Mouse (Mus musculus): Measurements from ENCODE around the gene Pde11a. TPM values are rescaled to one million over a fixed set of nuclear protein-coding genes. Genes with fewer than 3 reads are reported as not detected.

Gene Pde11a
- polyA plus RNA-seq, 1 experiment from 2014 or later: 1.1 TPM

- H3K27me3 ChIP-seq (ENCODE audit: control insufficient read depth, insufficient read depth, low read length): no peaks in the 10 kb centered on the region
- no peak overlapping the region for H3K4me2 ChIP-seq (replicated peaks; ENCODE audit: low read depth, low read length)
- H3K9me3 ChIP-seq (ENCODE audit: control insufficient read depth, low read length): no peaks in the 10 kb centered on the region
- H3K4me3 ChIP-seq (ENCODE audit: low read length): no peak overlapping the region
- H3K36me3 ChIP-seq (ENCODE audit: control insufficient read depth, insufficient read depth, low read length): no peaks in the 10 kb centered on the region
- no peak for ATAC-seq (ENCODE audit: low FRiP score, low TSS enrichment)
- peak overlapping the region; percentile 76 for H3K27ac ChIP-seq (ENCODE audit: low read depth, low read length)
- no peak overlapping the region for H3K9ac ChIP-seq (ENCODE audit: low read depth, low read length)
- H3K4me1 ChIP-seq (ENCODE audit: control insufficient read depth, insufficient read depth, low read length): peaks cover 33% of the 10 kb centered on the region
- 52% methylated on average over 8 of the region's 8 CpGs for WGBS
Measured at GRCm38 (mm10) chr2:76097284-76097683, 241.3 kb downstream of the Pde11a start.

GRCm38 (mm10) chr2:76095861-76096260 lies 242.7 kb downstream of the Pde11a start:
- Histone ChIP-seq H3K36me3 (ENCODE audit: control insufficient read depth, insufficient read depth, low read length) (no peaks in the 10 kb centered on the region), H3K9me3 (ENCODE audit: control insufficient read depth, low read length) (no peaks in the 10 kb centered on the region), H3K27ac (ENCODE audit: low read depth, low read length) (no peak overlapping the region), H3K4me3 (ENCODE audit: low read length) (no peak overlapping the region), H3K4me1 (ENCODE audit: control insufficient read depth, insufficient read depth, low read length) (peaks cover 28% of the 10 kb centered on the region), H3K27me3 (ENCODE audit: control insufficient read depth, insufficient read depth, low read length) (no peaks in the 10 kb centered on the region), H3K4me2 (replicated peaks; ENCODE audit: low read depth, low read length) (no peak overlapping the region), H3K9ac (ENCODE audit: low read depth, low read length) (no peak overlapping the region)
- no peak for ATAC-seq (ENCODE audit: low FRiP score, low TSS enrichment)
- 92% methylated on average over 5 of the region's 5 CpGs for WGBS

GRCm38 (mm10) chr2:76090506-76090905 lies 248.1 kb downstream of the Pde11a start:
- Histone ChIP-seq H3K4me1 (ENCODE audit: control insufficient read depth, insufficient read depth, low read length) (no peaks in the 10 kb centered on the region), H3K4me3 (ENCODE audit: low read length) (no peak overlapping the region), H3K9ac (ENCODE audit: low read depth, low read length) (no peak overlapping the region), H3K27me3 (ENCODE audit: control insufficient read depth, insufficient read depth, low read length) (no peaks in the 10 kb centered on the region), H3K4me2 (replicated peaks; ENCODE audit: low read depth, low read length) (no peak overlapping the region), H3K36me3 (ENCODE audit: control insufficient read depth, insufficient read depth, low read length) (no peaks in the 10 kb centered on the region), H3K27ac (ENCODE audit: low read depth, low read length) (no peak overlapping the region), H3K9me3 (ENCODE audit: control insufficient read depth, low read length) (no peaks in the 10 kb centered on the region)
- no peak for ATAC-seq (ENCODE audit: low FRiP score, low TSS enrichment)

GRCm38 (mm10) chr2:76088844-76089243 lies 249.7 kb downstream of the Pde11a start:
- Histone ChIP-seq H3K36me3 (ENCODE audit: control insufficient read depth, insufficient read depth, low read length) (no peaks in the 10 kb centered on the region), H3K27me3 (ENCODE audit: control insufficient read depth, insufficient read depth, low read length) (no peaks in the 10 kb centered on the region), H3K9me3 (ENCODE audit: control insufficient read depth, low read length) (no peaks in the 10 kb centered on the region), H3K27ac (ENCODE audit: low read depth, low read length) (0 out of 2 replicates have a peak overlapping the region, but pooled peaks have one; percentile 24), H3K4me1 (ENCODE audit: control insufficient read depth, insufficient read depth, low read length) (no peaks in the 10 kb centered on the region), H3K4me2 (replicated peaks; ENCODE audit: low read depth, low read length) (no peak overlapping the region), H3K9ac (ENCODE audit: low read depth, low read length) (no peak overlapping the region), H3K4me3 (ENCODE audit: low read length) (no peak overlapping the region)
- ATAC-seq (ENCODE audit: low FRiP score, low TSS enrichment): no peak
- 63% methylated on average over 4 of the region's 4 CpGs for WGBS

GRCm38 (mm10) chr2:76088413-76088812 lies 250.2 kb downstream of the Pde11a start:
- H3K4me3 ChIP-seq (ENCODE audit: low read length): no peak overlapping the region
- H3K27me3 ChIP-seq (ENCODE audit: control insufficient read depth, insufficient read depth, low read length): no peaks in the 10 kb centered on the region
- no peaks in the 10 kb centered on the region for H3K9me3 ChIP-seq (ENCODE audit: control insufficient read depth, low read length)
- H3K36me3 ChIP-seq (ENCODE audit: control insufficient read depth, insufficient read depth, low read length): no peaks in the 10 kb centered on the region
- 0 out of 2 replicates have a peak overlapping the region, but pooled peaks have one; percentile 24 for H3K27ac ChIP-seq (ENCODE audit: low read depth, low read length)
- H3K9ac ChIP-seq (ENCODE audit: low read depth, low read length): no peak overlapping the region
- no peak for ATAC-seq (ENCODE audit: low FRiP score, low TSS enrichment)
- no peak overlapping the region for H3K4me2 ChIP-seq (replicated peaks; ENCODE audit: low read depth, low read length)
- H3K4me1 ChIP-seq (ENCODE audit: control insufficient read depth, insufficient read depth, low read length): no peaks in the 10 kb centered on the region
- WGBS: 62% methylated on average over 5 of the region's 5 CpGs

- no peak for ATAC-seq (ENCODE audit: low FRiP score, low TSS enrichment)
Measured at GRCm38 (mm10) chr2:76087170-76087569, 251.4 kb downstream of the Pde11a start.

GRCm38 (mm10) chr2:76084982-76085381 lies 253.6 kb downstream of the Pde11a start:
- H3K27ac ChIP-seq (ENCODE audit: low read depth, low read length): no peak overlapping the region
- no peak overlapping the region for H3K4me3 ChIP-seq (ENCODE audit: low read length)
- H3K4me2 ChIP-seq (replicated peaks; ENCODE audit: low read depth, low read length): no peak overlapping the region
- WGBS: 88% methylated on average over 4 of the region's 4 CpGs
- H3K9me3 ChIP-seq (ENCODE audit: control insufficient read depth, low read length): no peaks in the 10 kb centered on the region
- no peak overlapping the region for H3K9ac ChIP-seq (ENCODE audit: low read depth, low read length)
- no peaks in the 10 kb centered on the region for H3K36me3 ChIP-seq (ENCODE audit: control insufficient read depth, insufficient read depth, low read length)
- ATAC-seq (ENCODE audit: low FRiP score, low TSS enrichment): no peak
- no peaks in the 10 kb centered on the region for H3K27me3 ChIP-seq (ENCODE audit: control insufficient read depth, insufficient read depth, low read length)
- H3K4me1 ChIP-seq (ENCODE audit: control insufficient read depth, insufficient read depth, low read length): peaks cover 13% of the 10 kb centered on the region; the same call in 1 of the 2 replicates

More at GRCm38 (mm10) chr2:76087170-76087569, 251.4 kb downstream of the Pde11a start:
- H3K4me2 ChIP-seq (replicated peaks; ENCODE audit: low read depth, low read length): no peak overlapping the region
- H3K27ac ChIP-seq (ENCODE audit: low read depth, low read length): no peak overlapping the region
- H3K27me3 ChIP-seq (ENCODE audit: control insufficient read depth, insufficient read depth, low read length): no peaks in the 10 kb centered on the region
- no peaks in the 10 kb centered on the region for H3K9me3 ChIP-seq (ENCODE audit: control insufficient read depth, low read length)
- no peak overlapping the region for H3K4me3 ChIP-seq (ENCODE audit: low read length)
- H3K36me3 ChIP-seq (ENCODE audit: control insufficient read depth, insufficient read depth, low read length): no peaks in the 10 kb centered on the region
- H3K4me1 ChIP-seq (ENCODE audit: control insufficient read depth, insufficient read depth, low read length): 0 out of 2 replicates have a peak, but pooled peaks cover under 1% of the 10 kb centered on the region
- no peak overlapping the region for H3K9ac ChIP-seq (ENCODE audit: low read depth, low read length)
- WGBS: 63% methylated on average over 3 of the region's 3 CpGs

GRCm38 (mm10) chr2:76083901-76084300 lies 254.7 kb downstream of the Pde11a start:
- Histone ChIP-seq H3K4me3 (ENCODE audit: low read length) (no peak overlapping the region), H3K9me3 (ENCODE audit: control insufficient read depth, low read length) (no peaks in the 10 kb centered on the region), H3K4me2 (replicated peaks; ENCODE audit: low read depth, low read length) (no peak overlapping the region), H3K27me3 (ENCODE audit: control insufficient read depth, insufficient read depth, low read length) (no peaks in the 10 kb centered on the region), H3K27ac (ENCODE audit: low read depth, low read length) (no peak overlapping the region), H3K9ac (ENCODE audit: low read depth, low read length) (no peak overlapping the region), H3K36me3 (ENCODE audit: control insufficient read depth, insufficient read depth, low read length) (no peaks in the 10 kb centered on the region), H3K4me1 (ENCODE audit: control insufficient read depth, insufficient read depth, low read length) (peaks cover 13% of the 10 kb centered on the region; the same call in 1 of the 2 replicates)
- 88% methylated on average over 3 of the region's 3 CpGs for WGBS
- ATAC-seq (ENCODE audit: low FRiP score, low TSS enrichment): no peak

- no peak overlapping the region for H3K27ac ChIP-seq (ENCODE audit: low read depth, low read length)
- H3K4me2 ChIP-seq (replicated peaks; ENCODE audit: low read depth, low read length): no peak overlapping the region
- peak; percentile 55; the same call in 1 of the 2 replicates for ATAC-seq (ENCODE audit: low FRiP score, low TSS enrichment)
- H3K9ac ChIP-seq (ENCODE audit: low read depth, low read length): no peak overlapping the region
- no peaks in the 10 kb centered on the region for H3K36me3 ChIP-seq (ENCODE audit: control insufficient read depth, insufficient read depth, low read length)
- no peaks in the 10 kb centered on the region for H3K9me3 ChIP-seq (ENCODE audit: control insufficient read depth, low read length)
- H3K4me1 ChIP-seq (ENCODE audit: control insufficient read depth, insufficient read depth, low read length): peaks cover 13% of the 10 kb centered on the region; the same call in 1 of the 2 replicates
- no peak overlapping the region for H3K4me3 ChIP-seq (ENCODE audit: low read length)
- H3K27me3 ChIP-seq (ENCODE audit: control insufficient read depth, insufficient read depth, low read length): no peaks in the 10 kb centered on the region
- WGBS: 59% methylated on average over 2 of the region's 2 CpGs
Measured at GRCm38 (mm10) chr2:76083396-76083795, 255.2 kb downstream of the Pde11a start.
